Mouse (Mus musculus) hindbrain, embryonic 15.5 days (tissue): ENCODE data around the gene Dab1. TPM values are rescaled to one million over a fixed set of nuclear protein-coding genes. Genes with fewer than 3 reads are reported as not detected.

Source experiments
- ATAC-seq: fragments of 200-750 bp; cut with Nextera tagmentation; 2 replicates; pipeline ENCODE4 v1.8.0; 2017; ENCODE audit warnings: low read depth, moderate number of reproducible peaks, moderate TSS enrichment; ENCODE audit not compliant: low FRiP score
- H3K27ac ChIP-seq: fragments of 300-500 bp; sonication (generic); replicated peaks from 2 replicates; pipeline ENCODE4 v1.5.1; 2015; ENCODE audit warnings: mild to moderate bottlenecking, inconsistent platforms
- H3K27me3 ChIP-seq: fragments of 300-500 bp; sonication (generic); 2 replicates; pipeline ENCODE4 v1.6.1; 2015; ENCODE audit warnings: control low read depth, inconsistent platforms
- H3K36me3 ChIP-seq: fragments of 300-500 bp; sonication (generic); 2 replicates; pipeline ENCODE4 v1.6.1; 2015; ENCODE audit warnings: control low read depth, inconsistent platforms
- H3K4me1 ChIP-seq: fragments of 300-500 bp; sonication (generic); replicated peaks from 2 replicates; pipeline ENCODE4 v1.6.1; 2015; ENCODE audit warnings: control low read depth, inconsistent platforms
- H3K4me2 ChIP-seq: fragments of 300-500 bp; sonication (generic); 2 replicates; pipeline ENCODE4 v1.6.1; 2015; ENCODE audit warnings: moderate library complexity, mild to moderate bottlenecking, inconsistent platforms
- H3K4me3 ChIP-seq: fragments of 300-500 bp; sonication (generic); 2 replicates; pipeline ENCODE4 v1.5.1; 2015; ENCODE audit warnings: mild to moderate bottlenecking, inconsistent platforms
- H3K9ac ChIP-seq: fragments of 300-500 bp; sonication (generic); 2 replicates; pipeline ENCODE4 v1.6.1; 2015; ENCODE audit warnings: inconsistent platforms
- H3K9me3 ChIP-seq: fragments of 300-500 bp; sonication (generic); 2 replicates; pipeline ENCODE4 v1.6.1; 2016; ENCODE audit warnings: control low read depth, inconsistent platforms
- WGBS: fragments of 180-500 bp; shearing (Covaris S2); methylation state at CpG from one replicate; pipeline ENCODE4 v1.1.7; 2015; 5-methylcytosine and 5-hydroxymethylcytosine counted together
- polyA plus RNA-seq: library from polyadenylated mRNA; unstranded; fragments of >200 nt; fragmentation: Nextera tagmentation; extraction: Ambion mirVana; gene quantifications from 2 replicates; pipeline ENCODE4 v1.2.1, GENCODE M21; 2015

Gene Dab1
- 78.7 and 93.7 TPM in 2 replicates for polyA plus RNA-seq

- Histone ChIP-seq H3K36me3 (no peaks in the 10 kb centered on the region), H3K4me3 (peak within 1 kb of the TSS; percentile 53), H3K4me1 (peaks cover 26% of the 10 kb centered on the region), H3K9ac (peak within 1 kb of the TSS; percentile 51), H3K4me2 (peak within 1 kb of the TSS; percentile 70), H3K27me3 (peaks cover 21% of the 10 kb centered on the region), H3K9me3 (no peaks in the 10 kb centered on the region), H3K27ac (peak within 1 kb of the TSS; percentile 71)
- ATAC-seq: peak; percentile 79
- WGBS: under 1% methylated on average over 41 of the region's 41 CpGs
Measured at GRCm38 (mm10) chr4:103619321-103619945, at the start of gene Dab1. TSS of gene Dab1 (plus strand) at chr4:103619359.

DNA sequence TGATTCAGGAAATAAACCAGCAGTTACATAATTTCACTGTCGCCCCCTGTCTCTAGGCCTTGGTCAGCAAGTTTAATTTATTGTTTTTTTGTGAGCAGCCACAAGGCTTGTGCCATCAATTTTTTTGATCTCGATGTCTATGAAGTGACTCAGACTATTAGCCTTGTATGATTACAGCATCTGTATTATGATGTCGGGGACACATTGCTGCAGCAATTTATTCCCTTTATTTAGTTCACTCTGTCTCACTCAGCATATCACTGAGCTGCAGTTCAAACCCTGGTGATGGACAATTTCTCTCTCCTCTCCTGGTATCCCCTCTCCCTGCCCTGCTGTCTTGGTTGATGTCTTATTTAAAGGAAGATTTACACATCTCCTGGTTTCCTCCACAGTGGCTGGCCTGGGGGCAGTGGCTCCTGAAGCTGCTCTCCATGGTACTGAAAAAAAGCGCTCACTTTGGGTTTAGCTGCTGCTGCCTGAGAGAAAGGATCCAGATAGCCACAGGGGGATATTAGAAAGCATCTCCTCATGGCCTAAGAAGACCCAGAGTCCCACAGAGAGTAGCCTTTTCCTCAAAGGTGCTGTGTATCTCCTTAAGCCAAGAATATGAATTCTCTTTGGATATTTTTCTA lies 47.3 kb upstream of the Dab1 start:
- no peak overlapping the region for H3K9ac ChIP-seq
- no peak overlapping the region for H3K4me3 ChIP-seq
- H3K9me3 ChIP-seq: no peaks in the 10 kb centered on the region
- WGBS: 57% methylated on average over 4 of the region's 4 CpGs
- no peaks in the 10 kb centered on the region for H3K4me1 ChIP-seq
- H3K27ac ChIP-seq: no peak overlapping the region
- no peaks in the 10 kb centered on the region for H3K36me3 ChIP-seq
- no peaks in the 10 kb centered on the region for H3K27me3 ChIP-seq
- ATAC-seq: no peak
- H3K4me2 ChIP-seq: no peak overlapping the region

- Histone ChIP-seq H3K9me3 (no peaks in the 10 kb centered on the region), H3K27ac (no peak overlapping the region), H3K4me2 (no peak overlapping the region), H3K4me3 (no peak overlapping the region), H3K36me3 (no peaks in the 10 kb centered on the region), H3K4me1 (no peaks in the 10 kb centered on the region), H3K9ac (no peak overlapping the region), H3K27me3 (no peaks in the 10 kb centered on the region)
- 95% methylated on average over 2 of the region's 2 CpGs for WGBS
- no peak for ATAC-seq
Measured at GRCm38 (mm10) chr4:103575556-103575955, 43.6 kb upstream of the Dab1 start.

GRCm38 (mm10) chr4:103576305-103576704 lies 42.9 kb upstream of the Dab1 start:
- no peaks in the 10 kb centered on the region for H3K9me3 ChIP-seq
- H3K27me3 ChIP-seq: no peaks in the 10 kb centered on the region
- no peak overlapping the region for H3K27ac ChIP-seq
- H3K4me2 ChIP-seq: no peak overlapping the region
- H3K4me3 ChIP-seq: no peak overlapping the region
- H3K4me1 ChIP-seq: no peaks in the 10 kb centered on the region
- ATAC-seq: no peak
- no peak overlapping the region for H3K9ac ChIP-seq
- H3K36me3 ChIP-seq: no peaks in the 10 kb centered on the region
- 79% methylated on average over 6 of the region's 6 CpGs for WGBS

DNA sequence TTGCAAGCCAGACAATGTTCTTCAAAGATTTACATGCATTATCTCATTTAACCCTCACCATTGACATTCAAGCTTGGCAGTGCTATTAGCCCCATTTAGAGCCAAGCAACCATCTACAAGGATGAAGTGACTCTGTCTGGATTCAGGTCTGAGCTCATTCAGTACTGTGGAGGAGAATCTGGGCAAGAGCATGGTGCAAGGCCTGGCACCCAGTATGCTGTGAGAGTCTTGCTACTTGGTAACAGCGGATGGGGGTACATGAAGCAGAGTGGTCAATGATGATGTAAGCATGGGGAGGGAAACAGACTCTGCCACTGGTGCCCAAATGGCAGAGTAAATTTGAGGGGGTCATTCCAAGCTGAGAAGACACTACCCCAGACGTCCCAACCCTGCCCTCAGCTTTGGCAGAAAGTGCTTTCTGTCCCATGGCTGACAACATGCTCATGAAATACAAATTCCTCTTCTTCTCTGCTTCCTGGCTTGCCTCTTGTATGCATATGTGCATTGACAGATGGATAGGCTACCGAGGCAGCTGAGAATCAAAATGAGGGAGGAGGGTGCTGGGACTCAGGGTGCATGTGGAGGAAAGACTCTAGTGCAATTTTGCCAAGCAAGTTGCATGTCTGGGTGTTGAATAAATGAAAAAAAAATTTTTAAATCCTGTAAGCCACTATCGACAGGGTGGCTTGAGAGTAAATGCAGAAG lies 41.9 kb upstream of the Dab1 start:
- Histone ChIP-seq H3K27ac (no peak overlapping the region), H3K9me3 (no peaks in the 10 kb centered on the region), H3K9ac (no peak overlapping the region), H3K36me3 (no peaks in the 10 kb centered on the region), H3K27me3 (no peaks in the 10 kb centered on the region), H3K4me2 (no peak overlapping the region), H3K4me3 (no peak overlapping the region), H3K4me1 (no peaks in the 10 kb centered on the region)
- ATAC-seq: no peak
- WGBS: 79% methylated on average over 4 of the region's 4 CpGs

- Histone ChIP-seq H3K27ac (no peak overlapping the region), H3K36me3 (no peaks in the 10 kb centered on the region), H3K4me3 (no peak overlapping the region), H3K9ac (no peak overlapping the region), H3K9me3 (no peaks in the 10 kb centered on the region), H3K4me1 (no peaks in the 10 kb centered on the region), H3K4me2 (no peak overlapping the region), H3K27me3 (no peaks in the 10 kb centered on the region)
- ATAC-seq: no peak
- WGBS: 83% methylated on average over 7 of the region's 7 CpGs
Measured at GRCm38 (mm10) chr4:103577821-103578220, 41.3 kb upstream of the Dab1 start.

DNA sequence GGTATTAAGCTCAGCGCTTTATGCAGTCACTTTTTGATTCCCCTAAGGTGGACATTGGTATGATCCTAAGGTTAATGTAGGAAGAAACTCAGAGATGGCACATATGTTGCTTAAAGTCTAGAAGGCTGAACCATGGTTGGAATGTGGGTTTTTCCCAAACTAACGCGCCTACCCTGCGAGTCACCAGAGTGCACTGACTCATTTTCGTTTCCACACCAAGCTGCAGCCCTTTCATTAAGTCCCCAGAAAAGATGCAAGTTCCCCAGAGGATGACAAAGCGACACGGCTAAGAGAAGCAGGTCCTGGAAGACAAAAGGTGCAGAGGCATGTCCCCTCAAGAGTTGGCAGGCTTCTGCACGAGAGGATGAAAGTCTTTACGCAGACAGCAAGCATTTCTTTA lies 39.1 kb upstream of the Dab1 start:
- no peak for ATAC-seq
- Histone ChIP-seq H3K4me1 (no peaks in the 10 kb centered on the region), H3K27ac (no peak overlapping the region), H3K9me3 (no peaks in the 10 kb centered on the region), H3K9ac (no peak overlapping the region), H3K4me2 (no peak overlapping the region), H3K36me3 (no peaks in the 10 kb centered on the region), H3K27me3 (no peaks in the 10 kb centered on the region), H3K4me3 (no peak overlapping the region)
- 85% methylated on average over 9 of the region's 9 CpGs for WGBS

DNA sequence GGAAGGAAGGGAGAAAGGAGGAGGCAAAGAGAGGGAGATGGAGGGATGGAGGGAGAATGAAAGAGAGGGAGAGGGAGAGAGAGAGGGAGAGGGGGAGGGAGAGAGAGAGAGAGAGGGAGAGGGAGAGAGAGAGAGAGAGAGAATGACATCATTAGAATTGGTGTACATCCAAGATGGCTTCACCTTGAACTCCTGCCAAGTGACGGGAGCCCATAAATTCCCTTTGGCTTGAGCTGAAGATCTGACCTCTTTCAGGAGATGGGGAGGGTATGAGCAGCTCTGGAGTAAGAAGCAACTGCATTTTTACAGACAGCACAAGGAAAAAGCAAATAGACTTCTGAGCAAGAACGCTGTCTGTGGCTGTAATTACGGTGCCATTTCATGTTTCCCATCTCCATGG lies 4.1 kb upstream of the Dab1 start:
- no peak overlapping the region for H3K9ac ChIP-seq
- H3K27me3 ChIP-seq: peaks cover 13% of the 10 kb centered on the region
- WGBS: 78% methylated on average over 3 of the region's 3 CpGs
- H3K4me3 ChIP-seq: no peak overlapping the region
- ATAC-seq: no peak
- no peak overlapping the region for H3K4me2 ChIP-seq
- no peak overlapping the region for H3K27ac ChIP-seq
- H3K4me1 ChIP-seq: peaks cover 8% of the 10 kb centered on the region; the same call in 1 of the 2 replicates
- no peaks in the 10 kb centered on the region for H3K9me3 ChIP-seq
- H3K36me3 ChIP-seq: no peaks in the 10 kb centered on the region

DNA sequence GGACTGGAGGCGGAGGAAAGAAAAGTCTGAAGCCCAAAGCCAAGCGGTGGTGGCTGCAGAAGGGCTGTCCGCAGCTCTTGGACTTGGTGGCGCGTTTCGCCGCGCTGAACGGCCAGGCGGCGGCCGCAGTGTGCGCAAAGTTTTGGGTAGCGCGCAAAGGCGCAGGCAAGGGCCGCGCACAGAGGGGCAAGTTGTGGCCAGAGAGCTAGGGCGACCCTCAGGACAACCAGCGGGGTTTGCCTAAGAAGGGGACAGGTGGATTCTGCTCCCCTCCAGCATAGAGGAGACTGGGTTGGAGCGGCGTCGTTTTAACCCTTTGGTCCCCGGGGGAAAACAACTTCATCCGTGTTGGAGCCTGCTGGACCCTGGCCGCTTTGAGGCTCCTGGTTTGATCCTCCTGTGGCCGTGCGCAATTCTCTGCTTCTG lies 800 bp downstream of the Dab1 start:
- WGBS: under 1% methylated on average over 28 of the region's 28 CpGs

DNA sequence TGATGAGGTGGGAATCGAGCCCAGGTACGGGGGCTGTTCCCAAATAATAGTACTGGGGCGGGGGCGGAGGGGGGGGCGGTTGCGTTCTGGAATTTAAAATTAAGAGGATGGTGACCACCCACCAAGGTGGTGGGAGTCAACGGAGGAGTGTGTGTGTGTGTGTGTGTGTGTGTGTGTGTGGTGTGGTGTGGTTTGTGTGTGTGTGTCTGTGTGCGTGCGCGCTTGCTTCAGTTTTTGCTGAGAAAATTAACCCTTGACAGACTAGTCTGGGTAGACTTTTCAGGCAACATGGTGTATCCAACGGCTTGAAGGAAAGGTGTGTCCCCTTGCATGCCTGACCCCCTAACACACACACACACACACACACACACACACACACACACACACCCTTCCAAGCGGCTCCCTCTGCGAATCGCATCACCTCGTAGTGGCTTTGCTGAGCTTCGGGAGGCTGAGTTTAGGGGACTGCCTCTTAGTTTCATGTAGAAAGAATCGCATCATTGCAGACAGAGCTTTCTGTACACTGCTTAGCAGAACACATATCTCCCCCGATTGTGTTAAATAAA lies 1.5 kb downstream of the Dab1 start:
- Histone ChIP-seq H3K4me2 (peak overlapping the region; percentile 70), H3K9ac (peak overlapping the region; percentile 51), H3K4me3 (peak overlapping the region; percentile 53), H3K9me3 (no peaks in the 10 kb centered on the region), H3K36me3 (no peaks in the 10 kb centered on the region), H3K27me3 (peaks cover 21% of the 10 kb centered on the region), H3K4me1 (peaks cover 26% of the 10 kb centered on the region), H3K27ac (peak overlapping the region; percentile 55; the same call in 1 of the 2 replicates)
- no peak for ATAC-seq
- WGBS: 8% methylated on average over 18 of the region's 18 CpGs

More for the DNA sequence above, 800 bp downstream of the Dab1 start:
- H3K4me2 ChIP-seq: peak overlapping the region; percentile 70
- H3K27ac ChIP-seq: peak overlapping the region; percentile 71
- H3K9me3 ChIP-seq: no peaks in the 10 kb centered on the region
- peak; percentile 51 for ATAC-seq
- peak overlapping the region; percentile 53 for H3K4me3 ChIP-seq
- H3K27me3 ChIP-seq: peaks cover 21% of the 10 kb centered on the region
- H3K9ac ChIP-seq: peak overlapping the region; percentile 51
- H3K36me3 ChIP-seq: no peaks in the 10 kb centered on the region
- peaks cover 26% of the 10 kb centered on the region for H3K4me1 ChIP-seq

GRCm38 (mm10) chr4:103621586-103621985 lies 2.4 kb downstream of the Dab1 start:
- Histone ChIP-seq H3K9me3 (no peaks in the 10 kb centered on the region), H3K9ac (peak overlapping the region; percentile 32; the same call in 1 of the 2 replicates), H3K4me3 (peak overlapping the region; percentile 53), H3K4me1 (peaks cover 26% of the 10 kb centered on the region), H3K27me3 (peaks cover 21% of the 10 kb centered on the region), H3K4me2 (peak overlapping the region; percentile 70), H3K36me3 (no peaks in the 10 kb centered on the region), H3K27ac (no peak overlapping the region)
- WGBS: 15% methylated on average over 5 of the region's 5 CpGs
- ATAC-seq: peak; percentile 32; the same call in 1 of the 2 replicates

- H3K9ac ChIP-seq: no peak overlapping the region
- H3K4me1 ChIP-seq: no peaks in the 10 kb centered on the region
- H3K4me2 ChIP-seq: no peak overlapping the region
- H3K36me3 ChIP-seq: no peaks in the 10 kb centered on the region
- H3K9me3 ChIP-seq: no peaks in the 10 kb centered on the region
- no peak overlapping the region for H3K4me3 ChIP-seq
- ATAC-seq: no peak
- H3K27me3 ChIP-seq: no peaks in the 10 kb centered on the region
- 83% methylated on average over 4 of the region's 4 CpGs for WGBS
- no peak overlapping the region for H3K27ac ChIP-seq
Measured at GRCm38 (mm10) chr4:103630177-103630576, 11.0 kb downstream of the Dab1 start.
